Mouse (Mus musculus): ENCODE results near the gene Slc22a28. TPM values are rescaled to one million over a fixed set of nuclear protein-coding genes. Genes with fewer than 3 reads are reported as not detected.

Gene Slc22a28
- polyA plus RNA-seq (2014; fragmentation: Illumina TruSeq; extraction: RNeasy Lipid Tissue Mini Kit (QIAGEN cat#74804); ENCODE audit: low read depth, low replicate concordance), result 3.3 TPM

GRCm38 (mm10) chr19:8131881-8132280 lies at the start of gene Slc22a28:
Gene Slc22a28, minus strand, starts transcription at chr19:8131982.

Other genes starting within 250 kb of the Slc22a28 start
- 52.5 TPM for gene Slc22a27, start 166.0 kb downstream of the Slc22a28 start, polyA plus RNA-seq (2014; fragmentation: Illumina TruSeq; extraction: RNeasy Lipid Tissue Mini Kit (QIAGEN cat#74804); ENCODE audit: low read depth, low replicate concordance)
- 4.3 TPM for gene Slc22a29, start 86.9 kb upstream of the Slc22a28 start, polyA plus RNA-seq (2014; fragmentation: Illumina TruSeq; extraction: RNeasy Lipid Tissue Mini Kit (QIAGEN cat#74804); ENCODE audit: low read depth, low replicate concordance)

Data from liver, adult 10 weeks (tissue).